Mouse (Mus musculus) bone marrow macrophage, adult 2 months (primary cell): ENCODE data around the gene Cd164.

Experiments
- CTCF ChIP-seq: IDR thresholded peaks from 2 replicates; pipeline ENCODE4 v1.5.1; 2012; ENCODE audit warnings: low read depth, mild to moderate bottlenecking, low read length, moderate library complexity
- POLR2A ChIP-seq: IDR thresholded peaks from 2 replicates; pipeline ENCODE4 v1.6.1; 2012; ENCODE audit warnings: mild to moderate bottlenecking, low read depth, low read length, borderline replicate concordance

- TF ChIP-seq POLR2A, result no peak
- TF ChIP-seq CTCF, result no peak
Observed at GRCm38 (mm10) chr10:41580441-41580840, 61.2 kb downstream of the Cd164 start.
